Mouse (Mus musculus) liver, postnatal 0 days (tissue): Measurements from ENCODE around the gene Mknk1.

ENCODE experiments used
- CTCF ChIP-seq: sonication (generic); IDR thresholded peaks from 2 replicates; pipeline ENCODE4 v1.5.1; 2016; ENCODE audit warnings: antibody characterized with exemption, low read depth
- EP300 ChIP-seq: IDR thresholded peaks from 2 replicates; pipeline ENCODE4 v1.6.1; 2016; ENCODE audit warnings: antibody characterized with exemption, low read depth, mild to moderate bottlenecking

DNA sequence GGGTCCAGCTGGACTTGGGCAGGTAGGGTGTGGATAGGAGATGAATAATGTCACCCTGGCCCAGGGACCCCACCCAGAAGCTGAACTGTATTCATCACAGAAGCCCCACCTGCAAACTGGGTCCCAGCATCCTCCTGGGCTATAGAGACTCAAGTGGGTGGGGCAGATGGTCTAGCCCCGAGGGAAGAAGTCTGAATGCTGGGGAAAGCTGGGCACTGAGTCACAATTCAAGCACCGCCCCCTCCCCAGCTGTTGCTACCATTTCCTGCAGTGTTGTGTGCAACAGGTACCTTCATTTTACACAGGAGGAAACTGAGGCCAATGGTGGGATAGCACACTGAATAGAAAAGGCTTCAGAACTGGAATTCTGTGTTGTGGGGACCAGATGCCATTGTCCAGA lies 7.0 kb upstream of the Mknk1 start:
- no peak for TF ChIP-seq CTCF
- no peak for TF ChIP-seq EP300
